In the genomic region with DNA sequence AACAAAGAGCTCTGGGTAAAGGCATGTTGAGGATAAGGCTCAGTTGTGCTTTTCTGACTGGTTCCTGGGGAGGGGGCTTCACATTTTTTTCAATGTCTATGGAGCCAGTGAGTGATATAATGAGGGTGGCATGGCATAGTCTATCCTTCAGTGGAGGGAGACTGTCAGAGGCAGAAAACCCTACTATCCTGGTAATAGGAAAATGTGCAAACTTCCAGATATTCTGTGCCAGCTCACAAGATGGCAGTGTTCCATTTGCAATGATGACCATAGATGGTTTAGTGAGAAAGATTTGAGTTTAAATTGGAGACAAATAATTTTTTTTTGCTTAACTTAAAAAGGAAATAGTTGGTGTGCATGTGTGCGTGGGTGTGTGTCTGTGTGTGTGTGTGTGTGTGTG, we compare ENCODE assay signal across 19 mouse cellular contexts.
DNase-seq lines count a peak whose midpoint lies in the region; ATAC-seq lines count a peak whose summit lies in the region.
"Had no signal": no experiment of that assay in that cellular context is flagged by ENCODE, and none has a peak within 500 bp of the region (broad histone marks: within the 10 kb centered on the region; RNA-seq: fewer than 3 reads in every experiment).

No protein-coding gene starts in this region.

- WGBS in forebrain, embryonic 14.5 days, result 89% methylated on average over 1 of the region's 1 CpGs
- 95% methylated on average over 1 of the region's 1 CpGs for WGBS in forebrain, embryonic 15.5 days
- WGBS in midbrain, embryonic 14.5 days, result 86% methylated on average over 1 of the region's 1 CpGs
- WGBS in midbrain, embryonic 11.5 days, result 74% methylated on average over 1 of the region's 1 CpGs

- no peaks in the 10 kb centered on the region for H3K36me3 ChIP-seq in forebrain, embryonic 14.5 days (ENCODE audit: control insufficient read depth, insufficient read depth, low read length)
- H3K36me3 ChIP-seq in forebrain, embryonic 15.5 days, result no peaks in the 10 kb centered on the region
- no peaks in the 10 kb centered on the region for H3K36me3 ChIP-seq in midbrain, embryonic 14.5 days (ENCODE audit: control insufficient read depth, insufficient read depth, low read length)
- no peaks in the 10 kb centered on the region for H3K36me3 ChIP-seq in midbrain, embryonic 11.5 days (ENCODE audit: control insufficient read depth, insufficient read depth, low read length)
- H3K36me3 ChIP-seq: heart, embryonic 15.5 days; hindbrain, embryonic 12.5 days; limb, embryonic 15.5 days had no signal

- no peaks in the 10 kb centered on the region for H3K4me1 ChIP-seq in forebrain, embryonic 14.5 days (ENCODE audit: control insufficient read depth, insufficient read depth, low read length)
- no peaks in the 10 kb centered on the region for H3K4me1 ChIP-seq in forebrain, embryonic 15.5 days
- H3K4me1 ChIP-seq in midbrain, embryonic 14.5 days (ENCODE audit: control insufficient read depth, insufficient read depth, low read length), result no peaks in the 10 kb centered on the region
- no peaks in the 10 kb centered on the region for H3K4me1 ChIP-seq in midbrain, embryonic 11.5 days (ENCODE audit: control insufficient read depth, insufficient read depth, low read length)
- H3K4me1 ChIP-seq: heart, embryonic 15.5 days; hindbrain, embryonic 12.5 days; limb, embryonic 15.5 days had no signal

- H3K27me3 ChIP-seq in forebrain, embryonic 14.5 days (replicated peaks; ENCODE audit: control insufficient read depth, insufficient read depth, low read length), result no peaks in the 10 kb centered on the region
- no peaks in the 10 kb centered on the region for H3K27me3 ChIP-seq in forebrain, embryonic 15.5 days
- H3K27me3 ChIP-seq in midbrain, embryonic 14.5 days (ENCODE audit: control insufficient read depth, insufficient read depth, low read length), result no peaks in the 10 kb centered on the region
- no peaks in the 10 kb centered on the region for H3K27me3 ChIP-seq in midbrain, embryonic 11.5 days (ENCODE audit: control insufficient read depth, insufficient read depth, low read length)
- H3K27me3 ChIP-seq: heart, embryonic 15.5 days; hindbrain, embryonic 12.5 days; limb, embryonic 15.5 days had no signal

- 0 out of 2 replicates have a peak, but pooled peaks cover 4% of the 10 kb centered on the region for H3K9me3 ChIP-seq in forebrain, embryonic 14.5 days (replicated peaks; ENCODE audit: control insufficient read depth, low read length)
- no peaks in the 10 kb centered on the region for H3K9me3 ChIP-seq in forebrain, embryonic 15.5 days
- no peaks in the 10 kb centered on the region for H3K9me3 ChIP-seq in midbrain, embryonic 14.5 days (ENCODE audit: control insufficient read depth, low read length)
- H3K9me3 ChIP-seq in midbrain, embryonic 11.5 days (ENCODE audit: control insufficient read depth, low read length), result no peaks in the 10 kb centered on the region
- H3K9me3 ChIP-seq: heart, embryonic 15.5 days; hindbrain, embryonic 12.5 days; limb, embryonic 15.5 days had no signal

- peak; percentile 43 for DNase-seq in forebrain, embryonic 14.5 days (ENCODE audit: low spot score)
- peak; percentile 9 for DNase-seq in layer of hippocampus, adult 11-12 months (ENCODE audit: low spot score)
- no peak for DNase-seq in layer of hippocampus, adult 9-10 months (ENCODE audit: low spot score)
- peak; percentile 50 for DNase-seq in midbrain, embryonic 14.5 days
- no peak for DNase-seq in midbrain, embryonic 11.5 days (ENCODE audit: low spot score, missing footprints)
- DNase-seq in layer of hippocampus, adult 9-11 months, result peak; percentile 9
- DNase-seq in gastrocnemius, postnatal 14 days, result no peak
- DNase-seq: adrenal gland, postnatal 36 days; cerebellum, postnatal 14 days; heart, adult 11 months; kidney, adult 8-10 months; lung, adult 2 months; thymus, adult 18-20 months had no signal

- intact Hi-C loops in gastrocnemius, postnatal 14 days (cut with DNase I; ENCODE audit: low total_unique reads), result no loop called here

- no peak overlapping the region for H3K4me2 ChIP-seq in forebrain, embryonic 14.5 days (ENCODE audit: low read length)
- H3K4me2 ChIP-seq in forebrain, embryonic 15.5 days (replicated peaks), result no peak overlapping the region
- no peak overlapping the region for H3K4me2 ChIP-seq in midbrain, embryonic 14.5 days (ENCODE audit: low read length)
- no peak overlapping the region for H3K4me2 ChIP-seq in midbrain, embryonic 11.5 days
- H3K4me2 ChIP-seq: heart, embryonic 15.5 days; hindbrain, embryonic 12.5 days; limb, embryonic 15.5 days had no signal

- H3K27ac ChIP-seq in forebrain, embryonic 14.5 days (ENCODE audit: low read depth, low read length), result no peak overlapping the region
- H3K27ac ChIP-seq in forebrain, embryonic 15.5 days (replicated peaks), result no peak overlapping the region
- no peak overlapping the region for H3K27ac ChIP-seq in midbrain, embryonic 14.5 days (replicated peaks; ENCODE audit: low read depth, low read length)
- H3K27ac ChIP-seq in midbrain, embryonic 11.5 days (ENCODE audit: low read depth, low read length), result no peak overlapping the region
- H3K27ac ChIP-seq: heart, embryonic 15.5 days; hindbrain, embryonic 12.5 days; limb, embryonic 15.5 days had no signal

- no peak overlapping the region for H3K9ac ChIP-seq in forebrain, embryonic 14.5 days (ENCODE audit: low read length)
- no peak overlapping the region for H3K9ac ChIP-seq in forebrain, embryonic 15.5 days (replicated peaks)
- H3K9ac ChIP-seq in midbrain, embryonic 14.5 days (replicated peaks; ENCODE audit: low read length), result no peak overlapping the region
- no peak overlapping the region for H3K9ac ChIP-seq in midbrain, embryonic 11.5 days (ENCODE audit: low read length)
- H3K9ac ChIP-seq: heart, embryonic 15.5 days; hindbrain, embryonic 12.5 days; limb, embryonic 15.5 days had no signal

- no peak overlapping the region for H3K4me3 ChIP-seq in forebrain, embryonic 14.5 days (ENCODE audit: low read depth, low read length)
- H3K4me3 ChIP-seq in forebrain, embryonic 15.5 days, result no peak overlapping the region
- H3K4me3 ChIP-seq in midbrain, embryonic 14.5 days (replicated peaks; ENCODE audit: low read depth, low read length), result no peak overlapping the region
- H3K4me3 ChIP-seq in midbrain, embryonic 11.5 days (ENCODE audit: low read depth, low read length), result no peak overlapping the region
- H3K4me3 ChIP-seq: erythroblast, embryonic 14.5 days; heart, embryonic 15.5 days; hindbrain, embryonic 12.5 days; limb, embryonic 15.5 days had no signal

- no peak for ATAC-seq in forebrain, embryonic 14.5 days
- no peak for ATAC-seq in forebrain, embryonic 15.5 days (replicated peaks)
- no peak for ATAC-seq in midbrain, embryonic 14.5 days (ENCODE audit: low FRiP score, low TSS enrichment)
- no peak for ATAC-seq in midbrain, embryonic 11.5 days (ENCODE audit: low FRiP score)
- ATAC-seq: Patski had no signal

Comparison
In these comparisons a context has a peak if more than half of its experiments do, and no peak if none do; other contexts are left out.
1. DNase-seq: peak in forebrain, embryonic 14.5 days (single experiment), layer of hippocampus, adult 11-12 months (single experiment), midbrain, embryonic 14.5 days (single experiment) and layer of hippocampus, adult 9-11 months (single experiment); none in layer of hippocampus, adult 9-10 months (single experiment), midbrain, embryonic 11.5 days (single experiment) and gastrocnemius, postnatal 14 days (single experiment).